Mouse (Mus musculus) neural tube, embryonic 12.5 days (tissue): Measurements from ENCODE around the gene Casp2. TPM values are rescaled to one million over a fixed set of nuclear protein-coding genes. Genes with fewer than 3 reads are reported as not detected.

Experiments
- ATAC-seq: fragments of 200-750 bp; cut with Nextera tagmentation; 2 replicates; pipeline ENCODE4 v1.8.0; 2017; ENCODE audit warnings: low read depth, mild to moderate bottlenecking, moderate TSS enrichment, moderate library complexity; ENCODE audit not compliant: low FRiP score
- H3K27ac ChIP-seq: fragments of 300-500 bp; sonication (generic); 2 replicates; pipeline ENCODE4 v1.5.1; 2016
- H3K27me3 ChIP-seq: fragments of 300-500 bp; sonication (generic); replicated peaks from 2 replicates; pipeline ENCODE4 v1.6.1; 2016; ENCODE audit warnings: mild to moderate bottlenecking
- H3K36me3 ChIP-seq: fragments of 300-500 bp; sonication (generic); 2 replicates; pipeline ENCODE4 v1.6.1; 2016; ENCODE audit warnings: mild to moderate bottlenecking
- H3K4me1 ChIP-seq: fragments of 300-500 bp; sonication (generic); 2 replicates; pipeline ENCODE4 v1.6.1; 2016
- H3K4me2 ChIP-seq: fragments of 300-500 bp; sonication (generic); replicated peaks from 2 replicates; pipeline ENCODE4 v1.6.1; 2016; ENCODE audit warnings: mild to moderate bottlenecking
- H3K4me3 ChIP-seq: fragments of 300-500 bp; sonication (generic); 2 replicates; pipeline ENCODE4 v1.5.1; 2016
- H3K9ac ChIP-seq: fragments of 300-500 bp; sonication (generic); 2 replicates; pipeline ENCODE4 v1.6.1; 2016; ENCODE audit warnings: mild to moderate bottlenecking
- H3K9me3 ChIP-seq: fragments of 300-500 bp; sonication (generic); 2 replicates; pipeline ENCODE4 v1.6.1; 2016; ENCODE audit warnings: mild to moderate bottlenecking
- WGBS: fragments of 180-500 bp; shearing (Covaris S2); methylation state at CpG from one replicate; pipeline ENCODE4 v1.1.7; 2016; 5-methylcytosine and 5-hydroxymethylcytosine counted together
- polyA plus RNA-seq: library from polyadenylated mRNA; unstranded; fragments of >200 nt; fragmentation: Nextera tagmentation; extraction: Ambion mirVana; gene quantifications from 2 replicates; pipeline ENCODE4 v1.2.1, GENCODE M21; 2016

The Casp2 gene
- 57.2 and 58.8 TPM in 2 replicates for polyA plus RNA-seq

- peak within 1 kb of the TSS; percentile 83 for H3K4me3 ChIP-seq
- H3K27ac ChIP-seq, result peak within 1 kb of the TSS; percentile 80; the same call in 1 of the 2 replicates
- no peaks in the 10 kb centered on the region for H3K9me3 ChIP-seq
- WGBS, result under 1% methylated on average over 49 of the region's 51 CpGs
- H3K4me1 ChIP-seq, result peaks cover 8% of the 10 kb centered on the region
- no peaks in the 10 kb centered on the region for H3K27me3 ChIP-seq
- H3K36me3 ChIP-seq, result peaks cover 27% of the 10 kb centered on the region
- peak within 1 kb of the TSS; percentile 92 for H3K9ac ChIP-seq
- peak within 1 kb of the TSS; percentile 84 for H3K4me2 ChIP-seq
- peak; percentile 100 for ATAC-seq
Measured at GRCm38 (mm10) chr6:42264626-42265312, at the start of gene Casp2. TSS of gene Casp2 (plus strand) at chr6:42264985.

- no peak for ATAC-seq
- no peaks in the 10 kb centered on the region for H3K36me3 ChIP-seq
- no peak within 1 kb of the TSS for H3K4me3 ChIP-seq
- no peak within 1 kb of the TSS for H3K4me2 ChIP-seq
- H3K9me3 ChIP-seq, result no peaks in the 10 kb centered on the region
- H3K4me1 ChIP-seq, result no peaks in the 10 kb centered on the region
- no peak within 1 kb of the TSS for H3K9ac ChIP-seq
- H3K27ac ChIP-seq, result no peak within 1 kb of the TSS
- 90% methylated on average over 2 of the region's 2 CpGs for WGBS
- H3K27me3 ChIP-seq, result no peaks in the 10 kb centered on the region
Measured at GRCm38 (mm10) chr6:42215028-42215427, 49.8 kb upstream of the Casp2 start, which contains the start of gene Tas2r144. TSS of gene Tas2r144 (plus strand) at chr6:42215328.

GRCm38 (mm10) chr6:42222286-42222685 lies 42.5 kb upstream of the Casp2 start:
- ATAC-seq, result no peak
- Histone ChIP-seq H3K27me3 (no peaks in the 10 kb centered on the region), H3K9ac (no peak overlapping the region), H3K4me3 (no peak overlapping the region), H3K4me2 (no peak overlapping the region), H3K27ac (no peak overlapping the region), H3K9me3 (no peaks in the 10 kb centered on the region), H3K36me3 (no peaks in the 10 kb centered on the region), H3K4me1 (no peaks in the 10 kb centered on the region)
- WGBS, result 64% methylated on average over 3 of the region's 3 CpGs

- Histone ChIP-seq H3K4me1 (no peaks in the 10 kb centered on the region), H3K9ac (no peak overlapping the region), H3K4me3 (no peak overlapping the region), H3K4me2 (no peak overlapping the region), H3K36me3 (no peaks in the 10 kb centered on the region), H3K9me3 (no peaks in the 10 kb centered on the region), H3K27me3 (no peaks in the 10 kb centered on the region), H3K27ac (no peak overlapping the region)
- WGBS, result 79% methylated on average over 4 of the region's 4 CpGs
- no peak for ATAC-seq
Measured at GRCm38 (mm10) chr6:42225046-42225445, 39.7 kb upstream of the Casp2 start.

GRCm38 (mm10) chr6:42227240-42228101 lies 37.3 kb upstream of the Casp2 start:
- H3K36me3 ChIP-seq, result no peaks in the 10 kb centered on the region
- no peak overlapping the region for H3K9ac ChIP-seq
- 34% methylated on average over 17 of the region's 17 CpGs for WGBS
- peak; percentile 50; the same call in 1 of the 2 replicates for ATAC-seq
- H3K4me2 ChIP-seq, result no peak overlapping the region
- no peak overlapping the region for H3K4me3 ChIP-seq
- no peaks in the 10 kb centered on the region for H3K27me3 ChIP-seq
- no peaks in the 10 kb centered on the region for H3K9me3 ChIP-seq
- H3K4me1 ChIP-seq, result no peaks in the 10 kb centered on the region
- H3K27ac ChIP-seq, result no peak overlapping the region

- Histone ChIP-seq H3K9me3 (no peaks in the 10 kb centered on the region), H3K27ac (no peak overlapping the region), H3K4me3 (no peak overlapping the region), H3K4me2 (no peak overlapping the region), H3K9ac (no peak overlapping the region), H3K27me3 (no peaks in the 10 kb centered on the region), H3K36me3 (no peaks in the 10 kb centered on the region), H3K4me1 (no peaks in the 10 kb centered on the region)
- WGBS, result 82% methylated on average over 4 of the region's 4 CpGs
- no peak for ATAC-seq
Measured at GRCm38 (mm10) chr6:42229610-42230009, 35.2 kb upstream of the Casp2 start.

- WGBS, result 92% methylated on average over 3 of the region's 3 CpGs
- no peaks in the 10 kb centered on the region for H3K4me1 ChIP-seq
- no peaks in the 10 kb centered on the region for H3K36me3 ChIP-seq
- no peak overlapping the region for H3K27ac ChIP-seq
- H3K4me2 ChIP-seq, result no peak overlapping the region
- no peaks in the 10 kb centered on the region for H3K27me3 ChIP-seq
- no peaks in the 10 kb centered on the region for H3K9me3 ChIP-seq
- no peak overlapping the region for H3K4me3 ChIP-seq
- H3K9ac ChIP-seq, result no peak overlapping the region
- ATAC-seq, result no peak
Measured at GRCm38 (mm10) chr6:42231191-42231590, 33.6 kb upstream of the Casp2 start.

GRCm38 (mm10) chr6:42237276-42237805 lies 27.4 kb upstream of the Casp2 start:
- no peaks in the 10 kb centered on the region for H3K27me3 ChIP-seq
- H3K36me3 ChIP-seq, result no peaks in the 10 kb centered on the region
- no peaks in the 10 kb centered on the region for H3K9me3 ChIP-seq
- H3K27ac ChIP-seq, result no peak overlapping the region
- H3K9ac ChIP-seq, result no peak overlapping the region
- no peak for ATAC-seq
- H3K4me2 ChIP-seq, result no peak overlapping the region
- H3K4me1 ChIP-seq, result no peaks in the 10 kb centered on the region
- no peak overlapping the region for H3K4me3 ChIP-seq
- WGBS, result 81% methylated on average over 6 of the region's 6 CpGs

- WGBS, result 74% methylated on average over 6 of the region's 6 CpGs
- H3K4me1 ChIP-seq, result peaks cover 6% of the 10 kb centered on the region
- no peak overlapping the region for H3K27ac ChIP-seq
- no peak overlapping the region for H3K9ac ChIP-seq
- no peak for ATAC-seq
- H3K4me2 ChIP-seq, result no peak overlapping the region
- no peaks in the 10 kb centered on the region for H3K36me3 ChIP-seq
- H3K9me3 ChIP-seq, result no peaks in the 10 kb centered on the region
- no peak overlapping the region for H3K4me3 ChIP-seq
- H3K27me3 ChIP-seq, result no peaks in the 10 kb centered on the region
Measured at GRCm38 (mm10) chr6:42241311-42242045, 23.3 kb upstream of the Casp2 start.

- Histone ChIP-seq H3K4me1 (peaks cover 9% of the 10 kb centered on the region), H3K4me3 (peak within 1 kb of the TSS; percentile 44)
- WGBS, result 3% methylated on average over 28 of the region's 28 CpGs
Measured at GRCm38 (mm10) chr6:42245711-42246353, 19.0 kb upstream of the Casp2 start, which contains the start of gene Gstk1. TSS of gene Gstk1 (plus strand) at chr6:42245935.

GRCm38 (mm10) chr6:42247173-42247572 lies 17.6 kb upstream of the Casp2 start:
- H3K4me1 ChIP-seq, result peaks cover 9% of the 10 kb centered on the region
- no peak overlapping the region for H3K27ac ChIP-seq
- H3K4me3 ChIP-seq, result 0 out of 2 replicates have a peak overlapping the region, but pooled peaks have one; percentile 9
- H3K36me3 ChIP-seq, result no peaks in the 10 kb centered on the region
- H3K9ac ChIP-seq, result no peak overlapping the region
- peak; percentile 30; the same call in 1 of the 2 replicates for ATAC-seq
- no peaks in the 10 kb centered on the region for H3K27me3 ChIP-seq
- H3K9me3 ChIP-seq, result no peaks in the 10 kb centered on the region
- WGBS, result 4% methylated on average over 8 of the region's 8 CpGs
- H3K4me2 ChIP-seq, result peak overlapping the region; percentile 22; the same call in 1 of the 2 replicates

More at GRCm38 (mm10) chr6:42245711-42246353, 19.0 kb upstream of the Casp2 start, which contains the start of gene Gstk1:
- Histone ChIP-seq H3K9me3 (no peaks in the 10 kb centered on the region), H3K36me3 (no peaks in the 10 kb centered on the region), H3K9ac (peak within 1 kb of the TSS; percentile 45; the same call in 1 of the 2 replicates), H3K4me2 (peak within 1 kb of the TSS; percentile 73), H3K27ac (no peak within 1 kb of the TSS), H3K27me3 (no peaks in the 10 kb centered on the region)
- ATAC-seq, result peak; percentile 99
